Mouse (Mus musculus) induced T-regulatory cell, adult 2 months (primary cell): ENCODE results near the gene Sbds.

Source experiments
- DNase-seq: peaks from one replicate; pipeline ENCODE4 v3.0.0-alpha.2; 2012; ENCODE audit warnings: low read depth

The Sbds gene

DNA sequence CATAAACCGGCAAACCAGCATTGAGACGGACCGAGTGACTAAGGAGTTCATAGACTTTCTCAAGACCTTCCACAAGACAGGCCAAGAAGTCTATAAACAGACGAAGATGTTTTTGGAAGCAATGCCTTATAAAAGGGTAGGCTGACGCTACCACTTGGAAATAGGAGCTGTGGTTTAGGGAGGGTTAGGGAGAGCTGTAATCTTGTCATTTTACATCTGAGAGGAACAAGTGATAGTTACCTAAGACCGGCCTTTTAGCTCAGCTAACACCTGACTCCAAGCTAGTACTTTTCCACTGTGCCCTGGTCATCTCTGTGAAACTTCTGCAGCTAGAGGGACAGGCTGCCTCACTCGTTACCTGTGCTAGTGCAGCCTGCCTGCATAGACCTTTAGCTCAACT is 57.3 kb downstream of the Sbds start:
- no peak for DNase-seq

DNA sequence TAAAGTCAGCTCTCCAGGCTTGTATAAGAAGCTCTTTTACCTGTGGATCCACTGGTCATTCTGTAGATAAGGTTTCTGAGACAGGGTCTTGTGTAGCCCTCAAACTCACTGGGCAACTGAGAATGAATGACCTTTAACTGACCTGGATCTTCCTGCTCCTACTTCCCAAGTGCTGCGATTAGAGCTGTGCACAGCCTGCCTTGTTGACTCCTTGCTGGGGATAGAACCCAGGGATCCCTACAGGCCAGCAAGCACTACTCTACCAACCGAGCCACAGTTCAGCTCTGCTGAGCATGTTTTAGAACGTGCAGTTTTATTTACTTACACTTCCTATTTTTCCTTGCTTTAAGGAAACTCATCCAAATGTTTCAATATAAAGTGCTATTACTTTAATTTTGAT is 57.9 kb downstream of the Sbds start:
- DNase-seq = no peak

DNA sequence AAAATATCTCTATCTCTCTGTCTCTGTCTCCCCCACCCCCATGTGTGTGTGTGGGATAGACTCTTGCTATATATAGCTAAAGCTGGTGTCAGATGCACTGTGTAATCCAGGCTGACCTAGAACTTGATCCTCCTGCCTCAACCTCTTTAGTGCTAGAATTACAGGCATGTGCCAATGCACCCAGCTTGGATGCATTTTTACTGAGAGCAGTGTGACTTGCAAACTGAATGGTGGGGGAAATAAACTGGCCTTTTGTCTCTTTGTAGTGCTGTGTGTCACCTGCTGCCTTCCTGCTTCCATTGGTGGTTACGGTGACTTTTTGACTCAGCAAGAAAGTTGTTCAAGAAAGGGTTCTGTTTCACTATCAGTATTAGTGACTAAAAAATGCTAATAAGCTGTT is 59.0 kb downstream of the Sbds start:
- DNase-seq = peak; percentile 76
